Mouse (Mus musculus): Measurements from ENCODE around the gene Ntn3.

Ntn3 gene

DNA sequence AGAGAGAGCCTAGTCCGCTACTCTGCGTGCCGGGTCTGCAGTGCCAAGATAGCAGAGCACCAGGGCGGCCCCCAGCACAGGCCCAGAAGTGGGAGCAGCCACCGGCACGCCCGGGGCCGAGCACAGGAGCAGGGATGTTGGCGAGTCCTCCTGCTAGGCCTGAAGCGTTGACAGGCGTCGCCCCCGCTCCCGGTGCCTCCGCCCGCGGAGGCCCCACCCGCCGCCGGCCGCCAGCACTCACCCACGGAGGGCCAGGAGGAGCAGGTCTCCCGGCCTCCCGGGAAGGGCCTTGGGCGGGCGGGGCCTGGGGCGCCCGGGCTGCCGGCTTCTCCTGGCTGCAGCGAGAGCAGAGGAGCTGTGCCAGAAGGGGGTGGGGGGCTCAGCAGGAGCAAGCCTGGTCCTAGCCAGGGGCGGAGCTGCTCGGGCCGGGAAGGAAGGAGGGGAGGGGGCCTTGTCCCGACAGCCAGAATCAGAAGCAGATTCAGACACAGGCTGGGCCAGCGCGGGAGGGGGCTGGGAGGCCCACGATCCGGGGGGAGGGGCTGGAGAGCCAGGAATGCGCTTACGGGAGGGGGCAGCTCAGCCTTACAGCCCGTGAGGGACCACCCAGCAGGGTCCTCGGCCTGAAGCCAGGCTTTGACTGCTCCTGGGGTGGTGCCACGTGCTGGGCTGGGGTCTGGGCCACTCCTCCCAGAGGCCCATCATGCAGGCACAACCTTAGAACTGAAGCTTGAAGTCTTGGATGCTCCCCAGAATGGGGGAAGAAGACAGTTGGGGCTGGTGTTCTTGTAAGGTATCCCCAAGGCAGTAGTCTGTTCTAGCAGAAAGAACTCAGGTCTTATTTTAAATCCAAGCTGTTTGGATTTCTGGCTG is at the start of gene Ntn3:
Gene Ntn3, minus strand, starts transcription at position 489 of the 873 bp plus-strand sequence.
- no peak for DNase-seq (ENCODE audit: low read depth, low spot score)

DNA sequence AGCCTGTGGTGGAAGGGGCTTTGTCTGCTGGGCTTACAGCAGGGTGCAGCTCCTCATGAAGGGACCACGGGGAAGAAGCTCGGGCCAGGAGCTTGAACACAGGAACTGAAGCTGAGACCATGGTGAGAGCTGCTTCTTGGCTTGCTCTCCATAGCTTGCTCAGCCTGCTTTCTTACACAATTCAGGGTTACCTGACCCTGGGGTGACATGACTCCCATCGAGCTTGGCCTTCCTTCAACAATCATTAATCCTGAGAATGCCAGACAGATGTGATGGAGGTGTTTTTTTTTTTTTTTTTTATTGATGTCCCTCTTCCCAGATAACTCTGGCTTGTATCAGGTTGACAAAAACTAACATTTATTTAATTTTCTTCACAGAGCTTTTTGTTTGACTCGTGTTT is 49.6 kb upstream of the Ntn3 start:
- no peak for DNase-seq (ENCODE audit: low read depth, low spot score)

- no peak for DNase-seq (ENCODE audit: low read depth, low spot score)
Measured at GRCm38 (mm10) chr17:24252329-24252728, 43.0 kb upstream of the Ntn3 start.

DNA sequence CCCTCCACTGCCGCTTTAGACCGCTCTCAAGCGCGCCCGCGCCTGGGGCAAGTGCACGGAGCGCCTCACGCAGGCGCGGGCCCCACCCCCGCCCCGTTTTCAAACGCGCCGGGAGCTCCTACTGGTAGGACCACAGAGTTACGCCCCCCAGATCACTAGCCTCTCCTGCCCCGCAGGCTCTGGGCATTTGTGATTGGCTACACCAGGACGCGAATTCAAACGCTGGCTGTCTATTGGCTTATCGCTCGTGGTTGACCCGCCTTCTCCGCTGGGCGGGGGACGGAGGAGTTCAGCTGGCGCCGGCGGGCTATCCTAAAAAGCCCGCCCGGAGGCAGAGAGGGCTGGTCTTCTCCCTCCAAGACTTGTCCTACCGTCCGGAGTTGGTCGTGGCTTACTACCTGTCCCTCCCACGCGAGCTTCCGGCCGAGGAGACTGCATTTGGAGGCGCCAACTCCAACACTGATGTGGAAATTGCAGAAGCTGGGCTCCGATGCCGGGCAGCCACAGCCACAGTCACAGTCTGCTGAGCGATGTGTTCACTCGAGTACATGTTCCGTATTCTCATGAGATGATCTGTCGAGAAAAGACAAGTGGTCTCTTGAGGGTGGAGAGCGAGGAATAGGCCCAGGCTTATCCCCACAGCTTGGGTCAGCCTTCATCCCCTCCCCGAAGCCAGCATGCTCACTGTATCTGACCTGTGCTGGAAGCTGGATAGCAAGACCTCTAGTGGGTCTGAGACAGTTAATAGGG is 42.2 kb upstream of the Ntn3 start, which contains the start of gene Ccnf:
Gene Ccnf, minus strand, starts transcription at position 165 of the 750 bp plus-strand sequence.
- peak; percentile 92 for DNase-seq (ENCODE audit: low read depth, low spot score)

DNA sequence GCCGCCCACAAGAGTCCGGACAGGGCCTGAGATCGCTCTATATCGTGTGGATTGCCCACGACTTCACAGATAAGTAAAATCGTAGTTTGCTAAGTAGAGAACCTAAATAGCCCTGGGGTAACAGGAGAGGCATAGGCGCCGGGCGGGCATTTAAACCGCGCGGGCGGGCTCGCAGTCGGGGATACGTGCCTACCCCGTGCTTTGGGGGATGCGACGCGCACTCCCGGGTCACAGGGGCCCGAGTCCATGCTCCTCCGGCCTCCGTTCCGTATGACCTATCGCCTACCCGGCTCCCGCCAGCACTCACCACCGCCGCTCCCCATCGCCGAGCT is 41.6 kb upstream of the Ntn3 start:
- no peak for DNase-seq (ENCODE audit: low read depth, low spot score)

- DNase-seq (ENCODE audit: low read depth, low spot score): no peak
Measured at GRCm38 (mm10) chr17:24248641-24249040, 39.3 kb upstream of the Ntn3 start.

DNA sequence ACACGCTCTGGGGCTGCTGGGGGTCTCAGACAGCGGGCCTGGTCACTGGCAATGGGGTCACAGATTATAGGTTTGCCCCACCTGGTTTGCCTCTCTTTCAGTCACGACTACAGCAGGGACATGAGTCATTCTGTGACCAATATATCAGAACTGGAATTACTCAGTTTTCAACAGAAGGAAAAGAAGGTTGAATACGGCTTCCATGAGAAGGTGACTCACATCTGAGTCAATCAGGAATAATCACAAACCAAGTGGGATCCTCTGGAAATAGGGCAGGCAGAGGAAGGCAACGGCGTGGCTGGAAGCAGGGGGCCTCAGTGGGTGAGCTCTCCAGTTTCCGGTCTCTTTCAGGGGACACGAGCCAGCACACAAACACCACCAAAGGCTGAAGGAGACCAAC is 34.7 kb upstream of the Ntn3 start:
- DNase-seq (ENCODE audit: low read depth, low spot score): no peak

DNA sequence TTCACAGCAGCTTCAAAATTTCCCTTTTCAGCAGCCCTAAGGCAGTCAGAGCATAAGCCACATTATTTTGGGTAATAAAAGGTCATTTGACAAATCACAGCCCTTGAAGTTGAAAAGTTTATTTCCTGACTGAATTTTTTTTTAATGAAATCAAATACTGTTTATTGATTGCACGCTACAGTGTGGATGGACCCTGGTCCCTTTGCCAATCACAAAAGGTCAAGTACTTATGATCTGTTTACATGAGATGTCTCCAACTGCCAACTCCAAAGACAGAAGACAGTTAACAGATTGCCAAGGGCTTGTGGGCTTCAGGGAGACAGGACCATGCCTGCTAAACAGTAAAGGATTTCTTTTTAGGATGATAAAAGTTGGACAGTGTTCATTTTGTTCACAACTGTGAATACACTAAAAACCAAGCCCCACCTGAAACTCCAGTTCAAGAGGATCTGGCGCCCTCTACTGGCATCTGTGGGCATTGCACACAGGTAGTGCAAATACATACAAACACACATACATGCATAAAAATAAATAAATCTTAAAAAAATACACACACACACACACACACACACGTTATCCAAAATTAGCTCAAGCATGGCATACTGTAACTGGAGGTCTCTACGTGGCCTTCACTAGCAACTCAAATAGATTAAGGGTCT is 34.1 kb upstream of the Ntn3 start:
- peak; percentile 34 for DNase-seq (ENCODE audit: low read depth, low spot score)

DNA sequence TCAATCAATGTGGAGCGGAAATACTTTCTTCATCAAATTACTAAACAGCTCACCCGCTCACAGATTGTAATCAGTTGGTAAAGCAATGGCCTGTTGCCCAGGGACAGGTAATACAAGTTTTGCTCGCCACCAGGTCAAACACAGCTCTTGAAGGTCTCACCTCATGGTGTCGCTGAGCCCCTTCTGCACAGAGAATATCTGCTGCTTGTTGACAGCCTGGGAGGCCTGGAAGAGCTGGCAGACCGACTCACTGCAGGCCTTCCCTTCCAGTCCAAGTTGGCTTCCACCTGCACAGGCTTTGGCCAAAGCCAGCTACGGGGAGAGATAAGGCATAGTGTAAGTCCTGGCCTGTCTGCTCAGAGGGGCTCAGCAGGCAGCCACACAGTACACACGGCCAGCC is 27.6 kb upstream of the Ntn3 start:
- DNase-seq (ENCODE audit: low read depth, low spot score): no peak

GRCm38 (mm10) chr17:24236479-24236878 is 27.1 kb upstream of the Ntn3 start:
- DNase-seq (ENCODE audit: low read depth, low spot score): no peak

GRCm38 (mm10) chr17:24227941-24228340 is 18.6 kb upstream of the Ntn3 start:
- DNase-seq (ENCODE audit: low read depth, low spot score): no peak

DNA sequence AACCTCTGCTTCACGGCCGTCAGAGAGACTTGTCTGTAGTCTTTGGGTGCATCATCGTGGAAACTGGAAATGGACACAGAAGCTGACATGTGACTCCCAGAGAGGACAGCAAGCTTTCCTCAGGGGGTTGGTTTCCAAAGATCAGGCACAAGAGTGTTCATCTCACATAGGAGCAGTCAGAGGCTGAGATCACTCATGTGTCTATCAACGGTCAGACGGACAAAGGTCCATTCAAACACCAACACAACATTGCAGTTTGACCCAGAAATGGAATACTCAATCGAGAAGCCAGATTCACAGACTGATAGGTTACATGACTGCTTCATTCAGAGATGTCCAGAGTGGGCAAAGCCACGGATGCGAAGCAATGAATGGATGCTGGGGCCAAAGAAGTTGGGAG is 17.4 kb upstream of the Ntn3 start:
- DNase-seq (ENCODE audit: low read depth, low spot score): no peak

- no peak for DNase-seq (ENCODE audit: low read depth, low spot score)
Measured at GRCm38 (mm10) chr17:24225851-24226250, 16.5 kb upstream of the Ntn3 start.

- no peak for DNase-seq (ENCODE audit: low read depth, low spot score)
Measured at GRCm38 (mm10) chr17:24224741-24225140, 15.4 kb upstream of the Ntn3 start.

- DNase-seq (ENCODE audit: low read depth, low spot score): no peak
Measured at GRCm38 (mm10) chr17:24223513-24223912, 14.2 kb upstream of the Ntn3 start.

- no peak for DNase-seq (ENCODE audit: low read depth, low spot score)
Measured at GRCm38 (mm10) chr17:24222653-24223052, 13.3 kb upstream of the Ntn3 start.

DNA sequence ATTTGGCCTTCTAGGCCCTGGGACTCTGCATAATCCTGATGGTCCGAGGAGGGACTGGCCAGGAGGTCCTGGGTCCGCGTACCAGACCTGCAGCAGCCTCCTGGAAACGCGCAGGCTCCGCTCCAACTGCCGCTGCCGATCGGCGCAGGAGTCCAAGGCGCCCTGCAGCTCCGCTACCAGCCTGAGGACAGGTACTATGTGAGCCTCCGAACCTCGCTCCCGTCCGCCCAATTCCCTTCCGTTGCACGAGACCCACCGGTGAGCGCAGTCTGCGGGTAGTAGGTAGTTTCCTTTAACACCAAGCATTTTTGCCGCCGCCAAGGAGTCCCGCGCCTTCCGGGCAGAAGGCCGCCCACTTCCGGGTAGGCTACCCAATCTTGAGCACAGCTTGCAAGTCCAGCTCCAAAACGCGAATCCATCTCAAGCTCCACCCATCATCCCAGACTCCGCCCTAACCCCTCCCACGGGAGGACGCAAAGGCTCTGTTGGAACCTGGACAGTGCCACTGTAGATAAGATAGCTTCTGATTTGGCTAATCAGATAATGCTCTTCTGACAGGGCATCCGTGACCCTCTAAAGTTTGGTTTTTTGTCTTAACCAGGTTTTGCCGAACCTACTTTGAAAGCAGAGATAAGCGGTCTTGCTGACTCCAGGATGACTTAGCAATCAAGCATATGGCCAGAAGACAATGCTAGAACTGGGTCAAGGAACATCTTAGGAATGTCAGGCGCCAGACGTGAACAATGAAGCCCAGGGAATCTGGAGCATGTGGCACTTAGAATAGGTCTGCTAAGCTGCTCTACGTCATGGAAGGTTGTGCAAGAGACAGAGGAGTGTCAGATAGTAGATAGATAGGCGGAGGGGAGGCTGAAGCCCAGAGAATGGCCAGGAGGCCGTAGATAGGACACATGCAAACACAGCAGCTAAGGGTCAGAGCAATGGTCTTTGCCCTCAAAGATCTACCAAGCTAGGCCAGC is 11.4 kb upstream of the Ntn3 start, which contains the start of gene Tedc2:
Gene Tedc2, minus strand, starts transcription at position 417 of the 977 bp plus-strand sequence.
- peak; percentile 83 for DNase-seq (ENCODE audit: low read depth, low spot score)

- no peak for DNase-seq (ENCODE audit: low read depth, low spot score)
Measured at GRCm38 (mm10) chr17:24216836-24217235, 7.5 kb upstream of the Ntn3 start.

DNA sequence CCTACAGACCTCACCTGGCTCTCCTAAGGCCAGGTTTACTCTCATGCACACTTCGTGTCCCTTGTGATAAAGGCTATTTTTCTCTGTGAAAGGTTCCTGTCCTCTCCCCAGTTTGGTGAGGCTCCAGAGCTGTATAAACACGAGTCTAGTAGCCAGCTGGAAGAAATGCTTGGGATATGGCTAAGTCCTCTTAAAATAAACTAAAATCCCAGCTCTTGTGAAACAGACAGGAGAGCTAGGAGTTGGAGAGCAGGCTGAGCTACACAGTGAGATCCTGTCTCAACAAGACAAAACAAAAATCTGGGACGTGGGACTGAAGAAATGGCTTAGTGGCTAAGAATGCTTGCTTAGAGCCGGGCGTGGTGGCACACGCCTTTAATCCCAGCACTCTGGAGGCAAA is 3.9 kb upstream of the Ntn3 start:
- DNase-seq (ENCODE audit: low read depth, low spot score): no peak

- DNase-seq (ENCODE audit: low read depth, low spot score): no peak
Measured at GRCm38 (mm10) chr17:24212441-24213018, 3.2 kb upstream of the Ntn3 start.
